Mouse (Mus musculus): Measurements from ENCODE around the gene 3110082I17Rik.
"Not testable (repeated sequence)": the region's sequence is repeated elsewhere in the genome, so short reads cannot be mapped to it uniquely, and the experiment has no call there.

Gene 3110082I17Rik

GRCm38 (mm10) chr5:139358653-139359052 is 101.7 kb downstream of the 3110082I17Rik start:
- no peak for DNase-seq (ENCODE audit: extremely low read depth, low read depth)

GRCm38 (mm10) chr5:139355235-139355772 is 105.0 kb downstream of the 3110082I17Rik start:
- DNase-seq (ENCODE audit: extremely low read depth, low read depth), result no peak

- DNase-seq (ENCODE audit: extremely low read depth, low read depth), result no peak
Measured at GRCm38 (mm10) chr5:139353946-139354345, 106.4 kb downstream of the 3110082I17Rik start.

GRCm38 (mm10) chr5:139353496-139353895 is 106.8 kb downstream of the 3110082I17Rik start:
- DNase-seq (ENCODE audit: extremely low read depth, low read depth), result no peak

- no peak for DNase-seq (ENCODE audit: extremely low read depth, low read depth)
Measured at GRCm38 (mm10) chr5:139352317-139352716, 108.0 kb downstream of the 3110082I17Rik start, which contains the start of gene Cyp2w1. Cyp2w1 (plus strand) TSS chr5:139352617.

- DNase-seq (ENCODE audit: extremely low read depth, low read depth), result no peak
Measured at GRCm38 (mm10) chr5:139351628-139352027, 108.7 kb downstream of the 3110082I17Rik start.

- no peak for DNase-seq (ENCODE audit: extremely low read depth, low read depth)
Measured at GRCm38 (mm10) chr5:139351134-139351533, 109.2 kb downstream of the 3110082I17Rik start, which contains the start of gene Cox19. Cox19 (minus strand) TSS chr5:139351418.

GRCm38 (mm10) chr5:139349713-139350112 is 110.6 kb downstream of the 3110082I17Rik start:
- DNase-seq (ENCODE audit: extremely low read depth, low read depth), result no peak

- no peak for DNase-seq (ENCODE audit: extremely low read depth, low read depth)
Measured at GRCm38 (mm10) chr5:139347225-139347624, 113.1 kb downstream of the 3110082I17Rik start.

GRCm38 (mm10) chr5:139345364-139345714 is 115.0 kb downstream of the 3110082I17Rik start:
- no peak for DNase-seq (ENCODE audit: extremely low read depth, low read depth)

- DNase-seq (ENCODE audit: extremely low read depth, low read depth), result peak; percentile 79
Measured at GRCm38 (mm10) chr5:139344687-139345363, 115.5 kb downstream of the 3110082I17Rik start.

GRCm38 (mm10) chr5:139344021-139344686 is 116.2 kb downstream of the 3110082I17Rik start:
- peak; percentile 74 for DNase-seq (ENCODE audit: extremely low read depth, low read depth)

GRCm38 (mm10) chr5:139338891-139339290 is 121.4 kb downstream of the 3110082I17Rik start:
- no peak for DNase-seq (ENCODE audit: extremely low read depth, low read depth)

- DNase-seq (ENCODE audit: extremely low read depth, low read depth), result no peak
Measured at GRCm38 (mm10) chr5:139338403-139338802, 121.9 kb downstream of the 3110082I17Rik start.

- DNase-seq (ENCODE audit: extremely low read depth, low read depth), result no peak
Measured at GRCm38 (mm10) chr5:139337826-139338370, 122.4 kb downstream of the 3110082I17Rik start.

- no peak for DNase-seq (ENCODE audit: extremely low read depth, low read depth)
Measured at GRCm38 (mm10) chr5:139335634-139336033, 124.7 kb downstream of the 3110082I17Rik start.

GRCm38 (mm10) chr5:139334394-139334793 is 125.9 kb downstream of the 3110082I17Rik start:
- DNase-seq (ENCODE audit: extremely low read depth, low read depth), result not testable (repeated sequence)

- DNase-seq (ENCODE audit: extremely low read depth, low read depth), result no peak
Measured at GRCm38 (mm10) chr5:139333301-139334013, 126.9 kb downstream of the 3110082I17Rik start.

GRCm38 (mm10) chr5:139332590-139333272 is 127.6 kb downstream of the 3110082I17Rik start:
- DNase-seq (ENCODE audit: extremely low read depth, low read depth), result no peak

- no peak for DNase-seq (ENCODE audit: extremely low read depth, low read depth)
Measured at GRCm38 (mm10) chr5:139331742-139332141, 128.6 kb downstream of the 3110082I17Rik start.

GRCm38 (mm10) chr5:139330766-139331165 is 129.6 kb downstream of the 3110082I17Rik start:
- no peak for DNase-seq (ENCODE audit: extremely low read depth, low read depth)

All from MEL-GATA-1-ER (cell line).